Mouse (Mus musculus) spleen, adult 2 months (tissue): ENCODE measurements around the gene Auts2.

ENCODE experiments used
- CTCF ChIP-seq: fragments of 200-500 bp; IDR thresholded peaks from 2 replicates; pipeline ENCODE4 v1.5.1; 2011; ENCODE audit warnings: mild to moderate bottlenecking, inconsistent platforms; ENCODE audit not compliant: insufficient read depth, insufficient read length, insufficient replicate concordance; ENCODE audit errors: extremely low read depth
- POLR2A ChIP-seq: fragments of 200-500 bp; IDR thresholded peaks from 2 replicates; pipeline ENCODE4 v1.6.1; 2011; ENCODE audit warnings: low read depth, low read length, inconsistent platforms

DNA sequence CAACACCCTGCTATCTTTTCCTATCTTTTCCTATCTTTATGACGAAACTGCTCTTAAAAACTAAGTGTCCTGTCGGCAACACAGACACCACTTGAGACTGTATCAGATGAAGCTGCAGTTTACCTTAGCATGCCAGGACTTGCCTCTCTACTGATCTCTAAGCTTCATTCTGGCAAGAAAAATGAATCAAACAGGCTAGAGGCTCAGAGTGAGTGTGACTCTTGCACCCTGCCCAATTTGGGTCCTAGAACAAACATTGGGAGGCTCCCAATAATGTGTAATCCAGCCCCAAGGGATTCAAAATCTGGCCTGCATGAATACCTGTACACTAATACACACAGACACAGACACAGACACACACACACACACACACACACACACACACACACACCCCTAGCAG lies 250.2 kb downstream of the Auts2 start:
- TF ChIP-seq POLR2A (no peak), CTCF (no peak)
